Mouse (Mus musculus): ENCODE results near the gene Gm8909.
"Not testable (repeated sequence)": the region's sequence is repeated elsewhere in the genome, so short reads cannot be mapped to it uniquely, and the experiment has no call there.

DNA sequence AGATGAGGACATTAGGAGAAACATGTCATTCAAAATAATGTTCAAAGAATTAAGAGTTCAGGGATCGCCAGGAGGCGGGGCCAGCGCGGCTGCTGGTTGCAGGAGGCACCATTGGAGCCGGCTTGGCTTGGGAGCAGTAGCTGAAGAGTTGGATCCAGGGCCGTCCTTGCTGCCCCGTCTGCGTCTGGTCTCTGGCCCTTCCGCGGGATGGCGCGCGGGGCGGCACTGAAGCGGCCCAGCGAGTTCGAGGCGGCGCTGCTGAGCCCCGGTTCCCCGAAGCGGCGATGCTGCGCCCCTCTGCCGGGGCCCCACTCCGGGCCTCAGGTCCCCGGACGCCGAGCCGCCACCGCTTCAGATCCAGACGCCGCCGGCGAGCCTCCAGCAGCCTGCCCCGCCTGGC lies 10.6 kb downstream of the Gm8909 start:
- not testable (repeated sequence) for TF ChIP-seq CTCF (conservative IDR thresholded peaks at IDR 0.05; ENCODE audit: low read length); POU5F1 (IDR thresholded peaks at IDR 0.05; ENCODE audit: borderline replicate concordance, low read length); NANOG (IDR thresholded peaks at IDR 0.05; ENCODE audit: borderline replicate concordance, low read length)

All from E14TG2a.4 (cell line).